Mouse (Mus musculus) bone marrow, adult 2 months (tissue): ENCODE data around the gene Prkch.

ENCODE experiments used
- CTCF ChIP-seq: fragments of 200-500 bp; IDR thresholded peaks from 2 replicates; pipeline ENCODE4 v1.5.1; 2011; ENCODE audit warnings: low read length, control low read depth; ENCODE audit not compliant: control insufficient read depth, insufficient read depth
- POLR2A ChIP-seq: fragments of 200-500 bp; IDR thresholded peaks from 2 replicates; pipeline ENCODE4 v1.6.1; 2011; ENCODE audit warnings: low read depth, mild to moderate bottlenecking, control low read depth, low read length, borderline replicate concordance; ENCODE audit not compliant: control insufficient read depth

DNA sequence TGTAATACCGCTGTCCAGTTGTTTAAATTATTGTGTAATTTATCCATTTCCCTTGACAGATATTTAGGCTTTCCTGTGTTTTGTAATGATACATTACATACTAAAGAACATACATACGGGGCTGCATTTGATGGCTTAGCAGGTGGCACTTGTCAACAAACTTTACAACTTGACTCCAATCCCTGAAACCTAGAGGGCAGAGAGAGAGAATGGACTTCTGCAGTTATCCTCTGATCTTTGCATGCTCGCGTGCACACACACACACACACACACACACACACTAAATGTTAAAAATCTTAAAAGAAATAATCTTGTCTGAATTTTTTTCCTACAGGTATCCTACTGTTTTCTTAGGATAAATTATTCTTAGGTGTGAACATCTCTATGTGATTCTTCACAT is 236.6 kb downstream of the Prkch start:
- TF ChIP-seq POLR2A (no peak), CTCF (no peak)
